Mouse (Mus musculus) embryonic facial prominence, embryonic 13.5 days (tissue): Measurements from ENCODE around the gene Rps9. TPM values are rescaled to one million over a fixed set of nuclear protein-coding genes. Genes with fewer than 3 reads are reported as not detected.
"Not testable (repeated sequence)": the region's sequence is repeated elsewhere in the genome, so short reads cannot be mapped to it uniquely, and the experiment has no call there.

Source experiments
- ATAC-seq: fragments of 200-750 bp; cut with Nextera tagmentation; 2 replicates; pipeline ENCODE4 v1.8.0; 2017; ENCODE audit warnings: low read depth; ENCODE audit not compliant: insufficient number of reproducible peaks, insufficient read depth, low FRiP score, low TSS enrichment
- H3K27ac ChIP-seq: fragments of 300-500 bp; sonication (generic); 2 replicates; pipeline ENCODE4 v1.5.1; 2015; ENCODE audit warnings: moderate library complexity, mild to moderate bottlenecking, inconsistent platforms
- H3K27me3 ChIP-seq: fragments of 300-500 bp; sonication (generic); 2 replicates; pipeline ENCODE4 v1.6.1; 2015; ENCODE audit warnings: mild to moderate bottlenecking, inconsistent platforms
- H3K36me3 ChIP-seq: fragments of 300-500 bp; sonication (generic); 2 replicates; pipeline ENCODE4 v1.6.1; 2015; ENCODE audit warnings: mild to moderate bottlenecking, inconsistent platforms
- H3K4me1 ChIP-seq: fragments of 300-500 bp; sonication (generic); 2 replicates; pipeline ENCODE4 v1.6.1; 2015; ENCODE audit warnings: inconsistent platforms
- H3K4me2 ChIP-seq: fragments of 300-500 bp; sonication (generic); 2 replicates; pipeline ENCODE4 v1.6.1; 2015; ENCODE audit warnings: moderate library complexity, mild to moderate bottlenecking, inconsistent platforms
- H3K4me3 ChIP-seq: fragments of 300-500 bp; sonication (generic); 2 replicates; pipeline ENCODE4 v1.5.1; 2015; ENCODE audit warnings: mild to moderate bottlenecking, inconsistent platforms
- H3K9ac ChIP-seq: fragments of 300-500 bp; sonication (generic); 2 replicates; pipeline ENCODE4 v1.6.1; 2015; ENCODE audit warnings: mild to moderate bottlenecking, inconsistent platforms
- H3K9me3 ChIP-seq: fragments of 300-500 bp; sonication (generic); 2 replicates; pipeline ENCODE4 v1.6.1; 2016; ENCODE audit warnings: inconsistent platforms
- WGBS: fragments of 180-500 bp; shearing (Covaris S2); methylation state at CpG from one replicate; pipeline ENCODE4 v1.1.7; 2015; ENCODE audit warnings: mixed read lengths; 5-methylcytosine and 5-hydroxymethylcytosine counted together
- polyA plus RNA-seq: library from polyadenylated mRNA; unstranded; fragments of >200 nt; fragmentation: Nextera tagmentation; extraction: Ambion mirVana; gene quantifications from 2 replicates; pipeline ENCODE4 v1.2.1, GENCODE M21; 2015

Rps9 gene
- polyA plus RNA-seq, 1 experiment from 2014 or later, result 1,735 TPM

DNA sequence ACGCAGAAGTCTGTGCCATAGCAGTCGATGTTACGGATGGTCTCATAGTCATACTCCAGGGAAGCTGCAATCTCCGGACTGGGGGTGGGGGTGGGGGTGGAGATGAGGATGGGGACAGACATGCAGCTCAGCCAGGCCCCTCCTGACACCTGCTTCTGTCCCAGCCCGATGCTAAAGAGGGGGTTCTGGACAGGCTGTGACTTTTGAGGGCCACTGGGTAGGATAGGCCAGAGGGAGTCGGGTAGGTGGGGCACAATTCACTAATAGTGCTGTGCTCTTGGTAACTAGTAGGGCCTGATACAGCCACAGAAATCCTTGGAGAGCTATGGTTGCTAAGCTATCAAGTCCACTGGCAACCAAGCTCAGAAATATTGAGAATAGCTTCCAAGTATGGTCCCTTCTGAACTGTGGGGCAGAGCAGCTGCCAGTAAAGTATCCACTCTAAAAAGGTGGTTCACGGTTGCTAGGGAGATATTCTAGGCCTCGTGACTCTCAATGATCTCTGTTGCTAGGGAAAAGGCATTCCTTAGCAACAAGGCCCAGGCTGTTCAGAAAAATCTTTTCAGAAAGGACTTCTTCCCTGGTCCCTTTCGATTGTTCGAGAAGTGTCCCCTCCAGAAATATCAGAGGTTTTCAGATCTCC, 19.8 kb upstream of the Rps9 start:
- H3K27ac ChIP-seq, result no peak overlapping the region
- no peak for ATAC-seq
- H3K4me1 ChIP-seq, result no peaks in the 10 kb centered on the region
- no peak overlapping the region for H3K4me3 ChIP-seq
- H3K4me2 ChIP-seq, result no peak overlapping the region
- peaks cover 69% of the 10 kb centered on the region for H3K36me3 ChIP-seq
- H3K9me3 ChIP-seq, result no peaks in the 10 kb centered on the region
- H3K27me3 ChIP-seq, result no peaks in the 10 kb centered on the region
- WGBS, result 89% methylated on average over 10 of the region's 10 CpGs
- no peak overlapping the region for H3K9ac ChIP-seq

DNA sequence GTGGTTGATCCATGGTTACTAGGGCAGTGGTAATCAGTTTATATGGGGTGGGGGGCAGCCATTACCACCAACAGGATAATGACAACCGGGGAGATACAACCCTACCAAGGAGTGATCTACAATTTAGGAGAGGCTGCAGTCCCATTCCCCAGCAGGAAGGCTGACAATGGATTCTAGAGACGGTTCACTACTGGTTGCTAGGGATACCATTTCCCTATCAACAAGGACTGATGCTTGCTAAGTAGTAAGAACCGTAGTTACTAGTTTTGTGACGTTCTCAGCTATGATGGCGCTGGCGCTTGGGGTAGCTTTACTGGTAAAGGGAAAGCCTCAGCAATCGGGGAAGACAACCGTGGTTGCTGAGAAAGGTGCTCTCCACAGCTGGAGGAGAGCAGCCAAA, 19.1 kb upstream of the Rps9 start:
- Histone ChIP-seq H3K4me1 (no peaks in the 10 kb centered on the region), H3K4me2 (no peak overlapping the region), H3K27me3 (no peaks in the 10 kb centered on the region), H3K9ac (no peak overlapping the region), H3K27ac (no peak overlapping the region), H3K36me3 (peaks cover 65% of the 10 kb centered on the region), H3K9me3 (no peaks in the 10 kb centered on the region), H3K4me3 (no peak overlapping the region)
- 91% methylated on average over 8 of the region's 8 CpGs for WGBS
- no peak for ATAC-seq

DNA sequence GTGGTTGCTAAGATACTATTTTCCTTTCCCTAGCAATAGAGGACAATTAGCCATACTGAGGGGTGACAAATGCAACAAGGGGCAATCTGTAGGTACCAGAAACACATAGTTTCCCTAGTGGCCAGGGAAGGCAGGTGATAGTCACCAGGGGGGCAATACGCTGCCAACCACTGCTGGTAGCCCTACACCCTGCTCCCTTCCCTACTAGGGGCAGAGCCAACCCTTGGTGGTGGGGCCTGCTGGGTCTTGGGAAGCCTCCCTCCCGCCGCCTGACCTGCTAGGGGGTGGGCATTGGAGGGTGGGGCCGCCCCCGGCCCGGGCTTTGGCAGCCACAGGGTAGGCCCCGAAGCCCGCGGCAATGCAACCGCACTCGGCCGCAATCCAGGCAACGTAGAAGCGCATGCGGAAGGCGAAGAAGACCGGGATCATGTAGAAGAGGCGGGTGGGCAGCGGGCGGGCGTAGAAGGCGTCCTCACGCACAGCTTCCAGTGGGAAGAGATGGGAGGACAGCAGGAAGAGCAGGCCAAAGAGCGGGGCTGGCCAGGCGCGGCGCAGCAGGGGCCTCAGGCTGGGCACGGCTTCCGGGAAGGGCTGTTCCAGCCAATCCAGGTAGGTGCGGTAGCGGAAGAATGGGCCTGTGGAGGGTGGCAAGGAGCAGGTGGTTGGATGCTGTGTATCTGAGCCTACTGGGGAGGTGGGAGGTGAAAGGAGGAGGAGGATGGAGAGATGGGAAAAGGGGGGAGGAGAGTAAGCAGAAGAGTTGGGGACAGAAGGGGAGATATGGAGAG, 18.2 kb upstream of the Rps9 start:
- Histone ChIP-seq H3K4me3 (no peak overlapping the region), H3K27me3 (no peaks in the 10 kb centered on the region), H3K4me2 (no peak overlapping the region), H3K9me3 (no peaks in the 10 kb centered on the region), H3K4me1 (no peaks in the 10 kb centered on the region), H3K36me3 (peaks cover 61% of the 10 kb centered on the region), H3K9ac (0 out of 2 replicates have a peak overlapping the region, but pooled peaks have one; percentile 27), H3K27ac (no peak overlapping the region)
- whole genome bisulfite sequencing, result 85% methylated on average over 31 of the region's 31 CpGs
- ATAC-seq, result 0 out of 2 replicates have a peak, but pooled peaks have one; percentile 23

DNA sequence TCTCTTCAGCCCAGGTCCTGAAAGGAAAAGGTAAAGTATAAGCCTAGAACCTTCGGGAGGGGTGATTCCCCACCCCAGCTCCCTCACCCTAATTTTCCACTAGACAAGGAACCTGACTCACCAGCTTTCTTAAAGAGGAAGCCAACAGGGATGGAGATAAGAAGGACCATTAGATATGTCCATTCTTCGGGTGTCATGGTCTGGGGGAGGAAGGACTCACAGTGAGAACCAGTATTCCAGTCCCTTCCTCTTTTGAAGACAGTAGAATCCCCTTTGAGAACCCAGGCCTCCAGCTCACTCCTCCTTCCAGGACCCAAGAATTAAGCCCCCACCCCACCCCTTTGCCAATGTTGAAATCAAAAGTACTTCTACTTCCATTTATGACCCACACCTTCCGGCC, 11.9 kb upstream of the Rps9 start:
- peak overlapping the region; percentile 73 for H3K4me3 ChIP-seq
- H3K27ac ChIP-seq, result peak overlapping the region; percentile 98
- peaks cover 21% of the 10 kb centered on the region for H3K4me1 ChIP-seq
- H3K27me3 ChIP-seq, result no peaks in the 10 kb centered on the region
- H3K4me2 ChIP-seq, result peak overlapping the region; percentile 81
- peak overlapping the region; percentile 93 for H3K9ac ChIP-seq
- WGBS, result 36% methylated on average over 3 of the region's 3 CpGs
- H3K9me3 ChIP-seq, result no peaks in the 10 kb centered on the region
- no peak for ATAC-seq
- H3K36me3 ChIP-seq, result peaks cover 32% of the 10 kb centered on the region

DNA sequence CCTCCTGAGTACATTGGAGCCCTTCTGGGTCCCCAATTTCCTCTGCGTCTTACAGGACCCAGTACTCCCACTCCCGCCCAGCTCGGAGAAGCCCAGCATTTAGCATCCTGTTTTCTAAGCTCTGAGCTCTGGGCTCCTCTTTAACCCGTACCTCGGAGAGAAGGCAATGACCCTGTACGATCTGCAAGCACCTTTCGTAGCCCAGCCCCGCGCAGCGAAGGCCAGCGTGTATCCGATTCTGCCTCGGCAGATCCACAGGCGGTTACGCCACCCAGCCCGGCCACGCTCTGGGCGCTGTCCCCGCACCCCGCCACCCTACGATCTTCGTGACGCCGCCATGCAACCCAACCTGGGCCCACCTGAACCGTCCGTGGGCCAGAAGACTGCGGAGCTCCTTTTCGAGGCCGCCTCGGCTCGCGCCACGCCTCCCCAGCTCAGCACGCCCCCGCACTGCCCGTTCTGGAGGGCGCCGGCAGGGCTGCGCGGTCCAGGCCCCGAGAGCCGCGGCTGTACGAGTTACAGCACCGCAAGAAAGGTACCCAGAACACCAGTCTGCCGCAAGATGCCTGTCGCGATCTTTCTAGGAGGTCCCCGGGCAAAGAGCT, 11.3 kb upstream of the Rps9 start, which contains the start of gene Tsen34:
Tsen34 (plus strand) TSS at position 482 of the 605 bp plus-strand sequence.
- Histone ChIP-seq H3K4me1 (peaks cover 21% of the 10 kb centered on the region), H3K4me2 (peak within 1 kb of the TSS; percentile 81), H3K9me3 (no peaks in the 10 kb centered on the region), H3K27ac (peak within 1 kb of the TSS; percentile 98), H3K4me3 (peak within 1 kb of the TSS; percentile 73), H3K27me3 (no peaks in the 10 kb centered on the region), H3K9ac (peak within 1 kb of the TSS; percentile 93), H3K36me3 (peaks cover 30% of the 10 kb centered on the region)
- under 1% methylated on average over 49 of the region's 49 CpGs for WGBS
- ATAC-seq, result no peak; the same call in 1 of the 2 replicates

DNA sequence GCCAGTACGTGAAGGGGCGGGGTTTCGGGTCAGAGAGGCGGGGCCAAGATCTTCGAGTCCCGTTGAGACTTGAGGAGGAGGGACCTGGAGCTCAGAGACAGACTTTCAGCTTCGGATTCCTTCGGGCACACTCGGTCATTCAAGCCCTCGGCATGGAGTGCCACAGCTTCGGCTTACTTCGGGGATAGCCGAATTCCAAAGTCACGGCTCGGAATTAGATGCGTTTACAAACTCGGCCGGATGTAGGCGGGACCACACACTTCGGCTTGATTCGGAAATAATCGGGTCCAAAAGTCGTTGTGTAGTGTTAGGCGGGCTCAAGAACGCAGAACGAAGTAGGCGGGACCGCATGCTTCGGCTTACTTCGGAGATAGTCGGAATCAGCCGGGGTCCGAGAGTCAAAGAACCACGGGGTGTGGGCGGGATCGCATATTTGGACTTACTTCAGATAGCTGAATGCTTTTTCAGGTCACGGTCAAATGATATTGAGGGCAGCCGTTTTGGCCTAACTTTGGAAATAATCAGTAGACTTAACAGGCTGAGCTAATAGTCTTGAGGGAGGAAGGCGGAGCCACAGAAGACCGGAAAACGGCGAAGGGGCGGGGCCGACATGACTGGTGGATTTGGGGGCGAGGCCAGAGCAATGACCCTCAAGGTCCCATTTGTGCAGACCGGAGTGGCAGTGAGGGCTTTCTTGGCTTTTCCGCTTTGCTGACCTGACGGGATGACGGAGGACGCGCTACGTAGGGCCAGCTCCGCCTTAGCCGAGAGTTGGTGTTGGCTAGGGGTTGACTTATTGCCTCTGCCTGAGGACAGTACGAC, 10.6 kb upstream of the Rps9 start, which contains the start of gene Mboat7:
Mboat7 (minus strand) TSS at position 537 of the 822 bp plus-strand sequence.
- peak within 1 kb of the TSS; percentile 81 for H3K4me2 ChIP-seq
- H3K36me3 ChIP-seq, result peaks cover 31% of the 10 kb centered on the region
- H3K4me3 ChIP-seq, result peak within 1 kb of the TSS; percentile 73
- WGBS, result under 1% methylated on average over 55 of the region's 55 CpGs
- H3K9me3 ChIP-seq, result no peaks in the 10 kb centered on the region
- peaks cover 21% of the 10 kb centered on the region for H3K4me1 ChIP-seq
- H3K9ac ChIP-seq, result peak within 1 kb of the TSS; percentile 93
- peak; percentile 92 for ATAC-seq
- H3K27me3 ChIP-seq, result no peaks in the 10 kb centered on the region
- H3K27ac ChIP-seq, result peak within 1 kb of the TSS; percentile 98

DNA sequence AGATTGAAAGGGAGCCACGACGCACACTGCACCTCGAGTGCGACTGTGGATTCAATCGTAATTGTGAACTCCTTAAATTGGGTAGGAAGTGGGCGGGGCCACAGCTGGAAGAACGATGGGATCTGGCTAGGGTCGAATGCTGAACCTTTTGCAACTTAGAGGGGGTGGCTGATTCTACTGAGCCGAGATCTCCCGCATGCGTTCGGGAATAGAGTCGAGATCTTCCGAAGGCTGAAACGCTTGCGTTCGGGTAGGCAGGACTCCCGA, 10.1 kb upstream of the Rps9 start:
- Histone ChIP-seq H3K4me2 (peak overlapping the region; percentile 81), H3K4me3 (peak overlapping the region; percentile 73), H3K4me1 (peaks cover 21% of the 10 kb centered on the region), H3K9me3 (no peaks in the 10 kb centered on the region), H3K36me3 (peaks cover 31% of the 10 kb centered on the region), H3K27ac (peak overlapping the region; percentile 98), H3K9ac (peak overlapping the region; percentile 93), H3K27me3 (no peaks in the 10 kb centered on the region)
- ATAC-seq, result no peak
- under 1% methylated on average over 18 of the region's 18 CpGs for WGBS

DNA sequence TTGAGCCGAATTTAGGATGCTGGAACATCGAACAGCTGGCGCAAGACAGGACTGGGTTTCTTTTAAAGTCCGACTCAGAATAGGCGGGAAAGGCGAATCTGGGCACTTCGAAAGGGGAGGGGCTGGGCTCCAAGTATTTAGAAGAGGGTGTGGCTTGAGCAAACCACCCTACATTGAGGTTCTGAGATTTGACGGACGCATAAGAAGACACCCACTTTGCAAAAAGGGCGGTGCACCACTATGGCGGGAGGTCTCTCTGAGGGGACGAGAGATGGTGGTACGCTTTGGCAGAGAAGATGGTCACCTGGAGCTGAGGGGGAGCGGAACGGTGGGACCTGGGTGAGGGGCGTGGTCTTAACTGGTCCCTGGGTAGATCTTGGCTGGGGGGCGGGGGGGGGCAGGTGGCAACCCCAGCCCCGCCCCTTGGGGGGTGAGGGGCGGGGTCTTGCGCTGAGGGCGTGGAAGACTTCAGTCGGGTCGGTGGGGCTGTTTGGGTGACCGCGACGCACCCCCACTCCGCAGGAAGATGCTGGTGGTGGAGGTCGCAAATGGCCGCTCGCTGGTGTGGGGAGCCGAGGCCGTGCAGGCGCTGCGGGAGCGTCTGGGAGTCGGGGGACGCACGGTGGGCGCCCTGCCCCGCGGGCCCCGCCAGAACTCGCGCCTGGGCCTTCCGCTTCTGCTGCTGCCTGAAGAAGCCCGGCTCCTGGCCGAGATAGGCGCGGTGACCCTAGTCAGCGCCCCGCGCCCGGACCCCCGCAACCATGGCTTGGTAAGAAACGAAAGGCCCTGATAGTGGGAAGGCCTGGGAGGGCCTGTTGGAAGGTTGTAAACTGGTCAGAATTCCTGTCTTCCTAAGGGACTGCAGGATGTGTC, 9.5 kb upstream of the Rps9 start:
- peak overlapping the region; percentile 93 for H3K9ac ChIP-seq
- peaks cover 36% of the 10 kb centered on the region for H3K36me3 ChIP-seq
- no peaks in the 10 kb centered on the region for H3K9me3 ChIP-seq
- peak overlapping the region; percentile 81 for H3K4me2 ChIP-seq
- H3K4me1 ChIP-seq, result peaks cover 21% of the 10 kb centered on the region
- peak; percentile 52 for ATAC-seq
- H3K27ac ChIP-seq, result peak overlapping the region; percentile 98
- WGBS, result under 1% methylated on average over 54 of the region's 55 CpGs
- no peaks in the 10 kb centered on the region for H3K27me3 ChIP-seq
- H3K4me3 ChIP-seq, result peak overlapping the region; percentile 73

DNA sequence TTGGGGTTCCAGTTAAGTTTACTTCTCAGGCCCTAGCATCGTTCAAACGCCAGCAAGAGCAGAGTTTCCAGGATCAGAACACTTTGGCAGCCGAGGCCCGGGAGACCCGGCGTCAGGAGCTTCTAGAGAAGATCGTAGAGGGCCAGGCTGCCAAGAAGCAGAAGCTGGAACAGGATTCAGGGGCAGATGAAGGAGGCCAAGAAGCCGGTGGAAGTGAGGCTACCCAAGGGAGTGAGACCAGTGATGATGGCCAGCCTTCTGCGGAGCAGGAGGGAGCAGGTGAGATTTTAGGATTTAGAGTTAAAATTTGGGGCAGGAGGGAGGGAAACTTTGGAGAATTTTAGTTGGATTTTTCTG, 8.9 kb upstream of the Rps9 start:
- peak overlapping the region; percentile 93 for H3K9ac ChIP-seq
- 4% methylated on average over 9 of the region's 9 CpGs for WGBS
- H3K9me3 ChIP-seq, H3K27me3 ChIP-seq, ATAC-seq: not testable (repeated sequence)
- peaks cover 21% of the 10 kb centered on the region for H3K4me1 ChIP-seq
- peak overlapping the region; percentile 73 for H3K4me3 ChIP-seq
- H3K4me2 ChIP-seq, result peak overlapping the region; percentile 81
- peak overlapping the region; percentile 98 for H3K27ac ChIP-seq
- peaks cover 42% of the 10 kb centered on the region for H3K36me3 ChIP-seq

DNA sequence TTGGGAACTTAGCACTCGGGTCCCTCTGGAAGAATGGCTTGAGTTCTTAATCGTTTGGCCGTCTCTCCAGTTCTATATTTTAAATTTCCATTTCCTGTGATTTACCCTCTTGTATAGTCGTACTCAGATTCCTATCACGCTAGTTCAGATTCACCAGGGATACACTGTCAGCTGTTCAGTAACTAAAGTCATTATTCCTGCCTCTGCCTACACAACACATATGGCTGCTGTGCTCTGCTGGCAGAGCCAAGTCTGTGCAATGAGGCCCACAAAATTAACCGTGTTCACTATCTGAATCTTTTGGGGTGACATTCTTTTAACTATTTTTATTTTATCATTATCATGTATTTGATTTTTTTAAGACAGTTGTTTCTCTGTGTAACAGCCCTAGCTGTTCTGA, 5.3 kb upstream of the Rps9 start:
- Histone ChIP-seq H3K4me2 (no peak overlapping the region), H3K27ac (no peak overlapping the region), H3K9ac (no peak overlapping the region), H3K4me3 (no peak overlapping the region), H3K36me3 (peaks cover 46% of the 10 kb centered on the region), H3K27me3 (no peaks in the 10 kb centered on the region), H3K9me3 (no peaks in the 10 kb centered on the region), H3K4me1 (peaks cover 9% of the 10 kb centered on the region)
- no peak for ATAC-seq
- 94% methylated on average over 6 of the region's 6 CpGs for WGBS
